Mouse (Mus musculus): ENCODE data around the gene Mapkapk2. TPM values are rescaled to one million over a fixed set of nuclear protein-coding genes. Genes with fewer than 3 reads are reported as not detected.

Gene Mapkapk2
- total and polyA plus RNA-seq, 3 experiments: 53.2 to 85.4 TPM; not detected in 1

GRCm38 (mm10) chr1:131042721-131043120 lies 54.9 kb downstream of the Mapkapk2 start (continued):
- TF ChIP-seq NELFE (IDR thresholded peaks at IDR 0.05; ENCODE audit: low read depth, low read length) (no peak), E2F4 (IDR thresholded peaks at IDR 0.05; ENCODE audit: borderline replicate concordance, low read depth, low read length) (no peak), MYC (IDR thresholded peaks at IDR 0.05; ENCODE audit: low read depth, low read length) (no peak), NRF1 (IDR thresholded peaks at IDR 0.05; ENCODE audit: insufficient read depth, low read depth, low read length, poor library complexity, severe bottlenecking) (no peak)

GRCm38 (mm10) chr1:131042263-131042662 lies 55.4 kb downstream of the Mapkapk2 start:
- no peak overlapping the region for H3K9ac ChIP-seq (ENCODE audit: control insufficient read depth, low read depth, low read length, poor library complexity, severe bottlenecking)
- H3K79me2 ChIP-seq (ENCODE audit: control insufficient read depth, insufficient read depth, low read length, poor library complexity): no peaks in the 10 kb centered on the region
- H3K4me3 ChIP-seq (ENCODE audit: control insufficient read depth in 1 of 2, insufficient read depth in 1 of 2, low read depth in 2 of 2, low read length in 2 of 2): no peak overlapping the region
- no peaks in the 10 kb centered on the region for H3K9me3 ChIP-seq (replicated peaks; ENCODE audit: insufficient read depth, low read length)
- no peak overlapping the region for H3K27ac ChIP-seq (ENCODE audit: control insufficient read depth, low read depth, low read length)
- no peaks in the 10 kb centered on the region for H3K36me3 ChIP-seq (ENCODE audit: control insufficient read depth in 1 of 2, insufficient read depth in 2 of 2, low read length in 2 of 2)
- peaks cover 2 to 5% of the 10 kb centered on the region in 2 experiments; a peak in 3 of 4 replicates for H3K27me3 ChIP-seq (ENCODE audit: control insufficient read depth in 1 of 2, insufficient read depth in 2 of 2, low read length in 2 of 2)
- no peak for DNase-seq (ENCODE audit: low read depth, low spot score)
- TF ChIP-seq MAFK (IDR thresholded peaks at IDR 0.05; ENCODE audit: borderline replicate concordance, low read depth, low read length) (no peak), ZKSCAN1 (IDR thresholded peaks at IDR 0.05; ENCODE audit: low read depth, low read length) (no peak), POLR2AphosphoS2 (IDR thresholded peaks at IDR 0.05; ENCODE audit: low read length) (no peak), POLR2A (IDR thresholded peaks at IDR 0.05; ENCODE audit: control insufficient read depth in 1 of 2, insufficient read depth in 1 of 2, low read depth in 1 of 2, low read length in 2 of 2, poor library complexity in 1 of 2) (no peak), MEF2A (IDR thresholded peaks at IDR 0.05; ENCODE audit: extremely low read depth, insufficient replicate concordance, low read depth, low read length, poor library complexity, severe bottlenecking) (no peak), UBTF (IDR thresholded peaks at IDR 0.05; ENCODE audit: borderline replicate concordance, insufficient read depth, low read depth, low read length) (no peak)
- H3K4me1 ChIP-seq (ENCODE audit: control insufficient read depth in 1 of 2, insufficient read depth in 2 of 2, low read length in 2 of 2): 0 out of 4 replicates have a peak, but pooled peaks cover 0 to 3% of the 10 kb centered on the region in 2 experiments

- 0 out of 4 replicates have a peak, but pooled peaks cover 0 to 3% of the 10 kb centered on the region in 2 experiments for H3K4me1 ChIP-seq (ENCODE audit: control insufficient read depth in 1 of 2, insufficient read depth in 2 of 2, low read length in 2 of 2)
- no peaks in the 10 kb centered on the region for H3K36me3 ChIP-seq (ENCODE audit: control insufficient read depth in 1 of 2, insufficient read depth in 2 of 2, low read length in 2 of 2)
- peaks cover 5 to 8% of the 10 kb centered on the region in 2 experiments for H3K27me3 ChIP-seq (ENCODE audit: control insufficient read depth in 1 of 2, insufficient read depth in 2 of 2, low read length in 2 of 2)
- no peak overlapping the region for H3K4me3 ChIP-seq (ENCODE audit: control insufficient read depth in 1 of 2, insufficient read depth in 1 of 2, low read depth in 2 of 2, low read length in 2 of 2)
- no peaks in the 10 kb centered on the region for H3K79me2 ChIP-seq (ENCODE audit: control insufficient read depth, insufficient read depth, low read length, poor library complexity)
- DNase-seq (ENCODE audit: low read depth, low spot score): no peak
- H3K9ac ChIP-seq (ENCODE audit: control insufficient read depth, low read depth, low read length, poor library complexity, severe bottlenecking): no peak overlapping the region
- no peaks in the 10 kb centered on the region for H3K9me3 ChIP-seq (replicated peaks; ENCODE audit: insufficient read depth, low read length)
- no peak for TF ChIP-seq MYB (IDR thresholded peaks at IDR 0.05; ENCODE audit: low read depth, low read length)
- no peak for TF ChIP-seq ETS1 (IDR thresholded peaks at IDR 0.05; ENCODE audit: low read depth, low read length)
- no peak for TF ChIP-seq MAX (IDR thresholded peaks at IDR 0.05; ENCODE audit: low read length)
- no peak for TF ChIP-seq SIN3A (IDR thresholded peaks at IDR 0.05; ENCODE audit: low read length)
- TF ChIP-seq JUND (IDR thresholded peaks at IDR 0.05; ENCODE audit: low read depth, low read length): no peak
- no peak for TF ChIP-seq POLR2AphosphoS5 (IDR thresholded peaks at IDR 0.05; ENCODE audit: borderline replicate concordance, low read depth, low read length)
- no peak for TF ChIP-seq GATA1 (IDR thresholded peaks at IDR 0.05; ENCODE audit: low read depth, low read length)
- no peak for TF ChIP-seq GABPA (IDR thresholded peaks at IDR 0.05; ENCODE audit: low read depth, low read length)
- no peak for TF ChIP-seq ELF1 (IDR thresholded peaks at IDR 0.05; ENCODE audit: low read depth, low read length)
- TF ChIP-seq POLR2AphosphoS2 (IDR thresholded peaks at IDR 0.05; ENCODE audit: low read length): no peak
- TF ChIP-seq ZMIZ1 (IDR thresholded peaks at IDR 0.05; ENCODE audit: low read depth, low read length): no peak
- no peak for TF ChIP-seq HCFC1 (IDR thresholded peaks at IDR 0.05; ENCODE audit: low read depth, low read length)
- TF ChIP-seq UBTF (IDR thresholded peaks at IDR 0.05; ENCODE audit: borderline replicate concordance, insufficient read depth, low read depth, low read length): no peak
- TF ChIP-seq TBP (IDR thresholded peaks at IDR 0.05; ENCODE audit: low read depth, low read length): no peak
- TF ChIP-seq MXI1 (IDR thresholded peaks at IDR 0.05; ENCODE audit: low read depth, low read length): no peak
- TF ChIP-seq MAZ (IDR thresholded peaks at IDR 0.05; ENCODE audit: low read depth, low read length): no peak
- no peak for TF ChIP-seq ZKSCAN1 (IDR thresholded peaks at IDR 0.05; ENCODE audit: low read depth, low read length)
- no peak for TF ChIP-seq RAD21 (IDR thresholded peaks at IDR 0.05; ENCODE audit: low read depth, low read length)
- H3K27ac ChIP-seq (ENCODE audit: control insufficient read depth, low read depth, low read length): no peak overlapping the region
Observed at GRCm38 (mm10) chr1:131039479-131039878, 58.1 kb downstream of the Mapkapk2 start.
